Mouse (Mus musculus) embryonic fibroblast, embryonic 13.5 days (primary cell): ENCODE data around the gene Dtx1. TPM values are rescaled to one million over a fixed set of nuclear protein-coding genes. Genes with fewer than 3 reads are reported as not detected.

Experiments used
- H3K27ac ChIP-seq: 2 replicates; pipeline ENCODE4 v1.5.1; 2012; ENCODE audit warnings: low read length, control low read depth, inconsistent platforms; ENCODE audit not compliant: insufficient read depth
- H3K4me1 ChIP-seq: 2 replicates; pipeline ENCODE4 v1.6.1; 2011; ENCODE audit warnings: low read length; ENCODE audit not compliant: control insufficient read depth, insufficient read depth
- H3K4me3 ChIP-seq: 2 replicates; pipeline ENCODE4 v1.5.1; 2011; ENCODE audit warnings: mild to moderate bottlenecking, control low read depth, low read length; ENCODE audit not compliant: insufficient read depth
- CTCF ChIP-seq: IDR thresholded peaks from 2 replicates; pipeline ENCODE4 v1.5.1; 2011; ENCODE audit warnings: mild to moderate bottlenecking, control low read depth, low read length, moderate library complexity, borderline replicate concordance; ENCODE audit not compliant: insufficient read depth
- POLR2A ChIP-seq: IDR thresholded peaks from 2 replicates; pipeline ENCODE4 v1.6.1; 2011; ENCODE audit warnings: low read depth, mild to moderate bottlenecking, control low read depth, low read length, moderate library complexity
- polyA plus RNA-seq: library from polyadenylated mRNA; stranded (reverse); fragments of >200 nt; gene quantifications from 2 replicates; pipeline ENCODE4 v1.2.4, GENCODE M21; 2011; ENCODE audit warnings: low read depth; ENCODE audit not compliant: missing spikeins, insufficient read length

Gene Dtx1
- polyA plus RNA-seq, 1 experiment: not detected

GRCm38 (mm10) chr5:120706976-120707375 is 4.8 kb downstream of the Dtx1 start:
- no peak for TF ChIP-seq POLR2A
- no peak for TF ChIP-seq CTCF
- Histone ChIP-seq H3K4me3 (no peak overlapping the region), H3K27ac (no peak overlapping the region), H3K4me1 (no peaks in the 10 kb centered on the region)

DNA sequence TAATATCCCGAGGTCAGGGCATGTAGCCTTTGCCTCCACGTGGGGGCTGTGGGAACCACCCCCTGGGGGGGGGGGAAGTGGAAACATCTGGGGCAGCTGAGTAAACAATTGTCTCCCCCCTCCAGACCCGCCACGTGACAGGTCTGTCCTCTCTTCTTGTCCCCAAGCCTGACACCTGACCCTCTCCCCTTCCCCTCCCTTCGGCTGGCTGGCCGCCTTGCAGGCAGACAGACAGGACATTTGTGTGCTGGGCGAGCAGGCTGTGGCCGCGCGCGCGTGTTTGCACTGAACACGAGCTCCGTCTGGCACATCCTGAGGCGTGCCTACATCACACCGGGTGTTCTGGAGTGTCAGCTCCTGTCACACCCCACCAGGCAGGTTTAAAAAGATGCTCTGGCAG is 5.2 kb downstream of the Dtx1 start:
- no peaks in the 10 kb centered on the region for H3K4me1 ChIP-seq
- H3K4me3 ChIP-seq: no peak overlapping the region
- no peak overlapping the region for H3K27ac ChIP-seq
- TF ChIP-seq POLR2A: no peak
- TF ChIP-seq CTCF: no peak

DNA sequence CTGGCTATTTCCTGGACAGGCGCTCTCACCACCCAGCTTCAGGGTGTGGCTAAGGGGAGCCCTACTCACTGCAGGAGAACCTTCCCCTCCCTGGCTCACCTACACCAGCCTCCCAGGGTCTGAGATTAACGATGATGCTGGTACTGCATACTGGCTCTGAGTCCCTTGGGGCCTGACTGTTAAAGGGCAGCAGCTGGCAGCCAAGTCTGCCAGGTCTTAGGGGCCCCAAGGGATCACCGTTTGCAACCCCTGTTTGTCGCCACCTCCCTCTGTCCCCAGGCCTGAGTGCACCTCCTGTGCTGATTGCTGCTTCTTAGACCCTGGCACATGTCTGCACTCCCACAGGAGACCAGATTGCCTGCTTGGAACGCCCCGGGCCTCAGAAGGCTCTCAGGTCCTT is 7.3 kb downstream of the Dtx1 start:
- H3K4me3 ChIP-seq: no peak overlapping the region
- TF ChIP-seq CTCF: no peak
- TF ChIP-seq POLR2A: no peak
- H3K27ac ChIP-seq: no peak overlapping the region
- no peaks in the 10 kb centered on the region for H3K4me1 ChIP-seq

GRCm38 (mm10) chr5:120703660-120704059 is 8.1 kb downstream of the Dtx1 start:
- Histone ChIP-seq H3K4me1 (no peaks in the 10 kb centered on the region), H3K27ac (no peak overlapping the region), H3K4me3 (no peak overlapping the region)
- TF ChIP-seq CTCF: no peak

DNA sequence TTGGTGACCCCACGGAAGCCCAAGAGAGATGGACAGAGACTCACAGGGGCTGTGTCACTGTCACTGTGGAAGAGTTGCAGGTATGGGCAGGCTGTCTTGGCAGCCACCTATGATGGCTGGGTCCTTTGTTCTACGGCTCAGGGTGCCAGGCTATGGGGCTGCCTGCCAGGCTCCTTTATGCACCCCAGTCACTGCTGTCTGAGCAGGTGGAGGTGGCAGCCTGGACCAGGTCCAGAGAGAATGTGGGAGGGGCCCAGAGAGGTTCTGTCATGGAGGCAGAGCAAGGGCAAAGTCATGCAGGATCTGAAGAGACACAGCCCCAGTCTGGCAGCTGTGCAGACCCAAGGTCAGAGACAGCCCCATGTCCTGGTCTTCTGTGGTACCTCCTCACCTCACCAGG is 8.8 kb downstream of the Dtx1 start:
- H3K27ac ChIP-seq: no peak overlapping the region
- H3K4me1 ChIP-seq: no peaks in the 10 kb centered on the region
- no peak overlapping the region for H3K4me3 ChIP-seq
- TF ChIP-seq POLR2A (no peak), CTCF (no peak)

DNA sequence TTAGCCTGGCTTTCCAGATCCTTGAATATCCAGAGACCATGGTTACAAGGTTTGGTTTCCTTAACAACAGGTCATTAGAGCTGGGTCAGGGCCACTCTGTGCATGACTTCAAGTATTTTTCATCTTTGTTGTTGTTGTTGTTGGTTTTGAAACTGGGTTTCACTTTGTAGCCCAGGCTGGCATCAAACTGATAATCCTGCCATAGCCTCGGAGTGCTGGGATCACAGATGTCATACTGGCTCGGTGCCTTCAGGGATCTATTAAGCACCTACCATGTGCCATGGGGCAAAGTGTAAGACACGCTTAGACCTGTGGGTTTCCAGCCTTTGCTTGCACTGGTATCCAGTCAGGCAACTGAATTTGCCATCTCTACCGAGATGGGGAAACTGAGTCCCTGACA is 9.3 kb downstream of the Dtx1 start:
- TF ChIP-seq POLR2A (no peak), CTCF (no peak)
- Histone ChIP-seq H3K4me1 (no peaks in the 10 kb centered on the region), H3K27ac (no peak overlapping the region)

GRCm38 (mm10) chr5:120700996-120701790 is 10.5 kb downstream of the Dtx1 start:
- H3K27ac ChIP-seq: no peak overlapping the region
- H3K4me1 ChIP-seq: no peaks in the 10 kb centered on the region
- TF ChIP-seq CTCF (no peak), POLR2A (no peak)
- H3K4me3 ChIP-seq: no peak overlapping the region

More for the DNA sequence above, 9.3 kb downstream of the Dtx1 start:
- H3K4me3 ChIP-seq: no peak overlapping the region

DNA sequence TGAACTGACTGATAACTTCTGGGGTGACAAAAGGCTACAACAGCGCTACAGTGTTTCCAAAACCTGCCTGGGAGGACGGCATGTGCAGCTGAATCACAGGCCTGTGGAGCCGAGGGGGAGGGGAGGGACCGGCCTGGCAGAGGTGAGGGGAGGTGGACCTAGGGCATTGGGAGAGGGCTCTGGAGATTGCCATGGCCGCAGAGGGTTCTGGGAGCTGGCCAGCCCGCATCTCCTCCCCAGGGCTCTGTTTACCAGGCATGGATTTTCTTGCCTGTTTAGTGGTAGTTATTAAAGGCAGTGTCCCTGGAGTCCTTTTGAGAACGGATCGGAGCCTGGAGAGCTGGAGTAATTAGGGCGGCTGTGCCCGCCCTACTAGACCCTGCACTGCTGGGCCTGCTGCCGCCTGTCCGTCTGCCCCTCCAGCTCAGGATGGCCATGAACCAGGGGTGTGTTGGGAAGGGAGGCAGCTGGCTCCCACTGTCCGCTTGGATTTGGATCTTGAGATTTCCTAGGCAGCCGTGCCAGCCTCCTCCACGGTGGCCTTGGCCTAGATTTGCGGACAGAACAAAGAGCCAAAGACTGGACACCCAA is 12.8 kb downstream of the Dtx1 start:
- Histone ChIP-seq H3K27ac (no peak overlapping the region), H3K4me1 (no peaks in the 10 kb centered on the region), H3K4me3 (no peak overlapping the region)
- TF ChIP-seq CTCF (no peak), POLR2A (no peak)

GRCm38 (mm10) chr5:120698181-120698580 is 13.5 kb downstream of the Dtx1 start:
- no peak overlapping the region for H3K27ac ChIP-seq
- no peaks in the 10 kb centered on the region for H3K4me1 ChIP-seq
- no peak overlapping the region for H3K4me3 ChIP-seq
- no peak for TF ChIP-seq CTCF
- no peak for TF ChIP-seq POLR2A

- Histone ChIP-seq H3K27ac (no peak overlapping the region), H3K4me1 (no peaks in the 10 kb centered on the region), H3K4me3 (no peak overlapping the region)
- TF ChIP-seq POLR2A (no peak), CTCF (no peak)
Measured at GRCm38 (mm10) chr5:120696865-120697264, 14.9 kb downstream of the Dtx1 start.

DNA sequence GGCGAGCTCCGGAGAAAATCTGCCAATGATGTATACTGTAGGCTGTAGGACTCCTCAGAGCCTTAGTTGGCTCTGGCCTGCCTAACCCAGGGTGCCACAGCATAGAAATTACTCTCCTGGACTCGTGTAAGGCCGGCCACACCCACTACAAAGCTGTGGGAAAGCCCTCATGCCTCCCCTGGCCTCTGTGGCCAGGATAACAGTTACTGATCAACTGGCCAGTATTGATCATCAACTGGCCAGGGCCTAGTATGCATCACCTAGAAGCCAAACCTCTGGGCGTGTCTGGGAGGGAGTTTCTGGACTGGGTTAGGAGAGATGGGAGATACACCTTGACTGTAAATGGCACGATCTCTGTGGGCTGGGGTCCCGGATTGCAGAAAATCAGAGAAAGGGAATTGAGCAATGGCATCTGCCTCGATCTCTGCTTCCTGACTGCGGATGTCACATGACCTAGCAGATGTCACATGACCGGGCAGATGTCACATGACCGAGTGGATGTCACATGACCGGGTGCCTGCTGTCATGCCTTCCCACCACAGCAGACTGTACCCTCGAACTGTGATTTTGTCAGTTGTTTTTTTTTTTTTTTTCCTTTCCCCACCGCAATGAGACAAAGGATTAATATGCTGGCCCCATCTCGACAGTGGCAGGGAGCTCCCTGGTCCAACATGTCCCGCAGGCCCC is 15.5 kb downstream of the Dtx1 start:
- Histone ChIP-seq H3K27ac (no peak overlapping the region), H3K4me1 (no peaks in the 10 kb centered on the region), H3K4me3 (no peak overlapping the region)
- TF ChIP-seq CTCF (no peak), POLR2A (no peak)
